Mouse (Mus musculus) forebrain, embryonic 11.5 days (tissue): ENCODE data around the gene Taf3. TPM values are rescaled to one million over a fixed set of nuclear protein-coding genes. Genes with fewer than 3 reads are reported as not detected.

Experiments used
- ATAC-seq: fragments of 200-750 bp; cut with Nextera tagmentation; replicated peaks from 2 replicates; pipeline ENCODE4 v1.8.0; 2017; ENCODE audit warnings: moderate TSS enrichment; ENCODE audit not compliant: low FRiP score
- DNase-seq: peaks from one replicate; pipeline ENCODE4 v3.0.0-alpha.2; 2017; ENCODE audit warnings: low spot score
- H3K27ac ChIP-seq: fragments of 300-500 bp; sonication (generic); 2 replicates; pipeline ENCODE4 v1.5.1; 2014; ENCODE audit warnings: low read depth, low read length
- H3K27me3 ChIP-seq: fragments of 300-500 bp; sonication (generic); 2 replicates; pipeline ENCODE4 v1.6.1; 2014; ENCODE audit warnings: mild to moderate bottlenecking, low read length, mixed read lengths; ENCODE audit not compliant: control insufficient read depth, insufficient read depth
- H3K36me3 ChIP-seq: fragments of 300-500 bp; sonication (generic); 2 replicates; pipeline ENCODE4 v1.6.1; 2014; ENCODE audit warnings: mild to moderate bottlenecking, low read length, moderate library complexity, mixed read lengths; ENCODE audit not compliant: control insufficient read depth, insufficient read depth
- H3K4me1 ChIP-seq: fragments of 300-500 bp; sonication (generic); replicated peaks from 2 replicates; pipeline ENCODE4 v1.6.1; 2014; ENCODE audit warnings: low read length, mixed read lengths; ENCODE audit not compliant: control insufficient read depth, insufficient read depth
- H3K4me2 ChIP-seq: fragments of 300-500 bp; sonication (generic); 2 replicates; pipeline ENCODE4 v1.6.1; 2014; ENCODE audit warnings: low read depth, mild to moderate bottlenecking, low read length, moderate library complexity, mixed read lengths; ENCODE audit not compliant: severe bottlenecking
- H3K4me3 ChIP-seq: fragments of 300-500 bp; sonication (generic); 2 replicates; pipeline ENCODE4 v1.5.1; 2014; ENCODE audit warnings: low read depth, low read length
- H3K9ac ChIP-seq: fragments of 300-500 bp; sonication (generic); 2 replicates; pipeline ENCODE4 v1.6.1; 2014; ENCODE audit warnings: low read length
- H3K9me3 ChIP-seq: fragments of 300-500 bp; sonication (generic); 2 replicates; pipeline ENCODE4 v1.6.1; 2016; ENCODE audit warnings: low read length, mixed read lengths; ENCODE audit not compliant: control insufficient read depth
- WGBS: fragments of 180-500 bp; shearing (Covaris S2); extraction: QIAGEN DNeasy Blood & Tissue Kit; methylation state at CpG from one replicate; pipeline ENCODE4 v1.1.7; 2014; 5-methylcytosine and 5-hydroxymethylcytosine counted together
- polyA plus RNA-seq: library from polyadenylated mRNA; unstranded; fragments of >200 nt; fragmentation: Nextera tagmentation; extraction: Ambion mirVana; gene quantifications from 2 replicates; pipeline ENCODE4 v1.2.1, GENCODE M21; 2014

The Taf3 gene
- polyA plus RNA-seq, 1 experiment from 2014 or later = 18.8 TPM

- Histone ChIP-seq H3K4me2 (peak overlapping the region; percentile 21; the same call in 1 of the 2 replicates), H3K9me3 (no peaks in the 10 kb centered on the region), H3K4me1 (peaks cover 7% of the 10 kb centered on the region; the same call in 1 of the 2 replicates), H3K36me3 (no peaks in the 10 kb centered on the region), H3K9ac (no peak overlapping the region; the same call in 1 of the 2 replicates), H3K27me3 (peaks cover 89% of the 10 kb centered on the region), H3K4me3 (peak overlapping the region; percentile 18), H3K27ac (no peak overlapping the region)
- WGBS = under 1% methylated on average over 31 of the region's 31 CpGs
- DNase-seq (peak; percentile 61), ATAC-seq (no peak)
Measured at GRCm38 (mm10) chr2:9876621-9877325, 171.6 kb downstream of the Taf3 start.

GRCm38 (mm10) chr2:9875676-9876357, 172.6 kb downstream of the Taf3 start:
- peak; percentile 40 for DNase-seq
- 6% methylated on average over 12 of the region's 12 CpGs for WGBS
- Histone ChIP-seq H3K27me3 (peaks cover 88% of the 10 kb centered on the region), H3K4me1 (peaks cover 7% of the 10 kb centered on the region; the same call in 1 of the 2 replicates), H3K9me3 (no peaks in the 10 kb centered on the region), H3K4me2 (no peak overlapping the region), H3K36me3 (no peaks in the 10 kb centered on the region), H3K4me3 (no peak overlapping the region), H3K9ac (no peak overlapping the region), H3K27ac (no peak overlapping the region)
- ATAC-seq = no peak

- Histone ChIP-seq H3K27me3 (peaks cover 85% of the 10 kb centered on the region), H3K4me2 (no peak overlapping the region), H3K4me1 (peaks cover 7% of the 10 kb centered on the region; the same call in 1 of the 2 replicates), H3K4me3 (no peak overlapping the region), H3K9ac (no peak overlapping the region), H3K36me3 (no peaks in the 10 kb centered on the region), H3K9me3 (no peaks in the 10 kb centered on the region), H3K27ac (no peak overlapping the region)
- ATAC-seq = no peak
- no peak for DNase-seq
- WGBS = 0% methylated on average over 4 of the region's 4 CpGs
Measured at GRCm38 (mm10) chr2:9875220-9875619, 173.2 kb downstream of the Taf3 start.

- WGBS = 2% methylated on average over 39 of the region's 39 CpGs
- H3K9me3 ChIP-seq = no peaks in the 10 kb centered on the region
- no peak overlapping the region for H3K9ac ChIP-seq
- H3K36me3 ChIP-seq = no peaks in the 10 kb centered on the region
- ATAC-seq (no peak), DNase-seq (no peak)
- H3K27ac ChIP-seq = no peak overlapping the region
- peaks cover 7% of the 10 kb centered on the region; the same call in 1 of the 2 replicates for H3K4me1 ChIP-seq
- peaks cover 81% of the 10 kb centered on the region for H3K27me3 ChIP-seq
- no peak overlapping the region for H3K4me3 ChIP-seq
- no peak overlapping the region for H3K4me2 ChIP-seq
Measured at GRCm38 (mm10) chr2:9874467-9875219, 173.8 kb downstream of the Taf3 start.

GRCm38 (mm10) chr2:9873757-9874156, 174.6 kb downstream of the Taf3 start:
- ATAC-seq (no peak), DNase-seq (no peak)
- Histone ChIP-seq H3K36me3 (no peaks in the 10 kb centered on the region), H3K4me3 (no peak overlapping the region), H3K9ac (no peak overlapping the region), H3K4me2 (no peak overlapping the region), H3K4me1 (peaks cover 4% of the 10 kb centered on the region; the same call in 1 of the 2 replicates), H3K27me3 (peaks cover 80% of the 10 kb centered on the region), H3K27ac (no peak overlapping the region), H3K9me3 (no peaks in the 10 kb centered on the region)
- WGBS = 4% methylated on average over 2 of the region's 2 CpGs

- Histone ChIP-seq H3K4me3 (no peak overlapping the region; the same call in 1 of the 2 replicates), H3K9me3 (no peaks in the 10 kb centered on the region), H3K4me1 (peaks cover 2% of the 10 kb centered on the region; the same call in 1 of the 2 replicates), H3K27me3 (peaks cover 71% of the 10 kb centered on the region), H3K36me3 (no peaks in the 10 kb centered on the region), H3K9ac (no peak overlapping the region), H3K27ac (no peak overlapping the region), H3K4me2 (peak overlapping the region; percentile 15; the same call in 1 of the 2 replicates)
- under 1% methylated on average over 12 of the region's 12 CpGs for WGBS
- peak; percentile 49 for ATAC-seq
- DNase-seq = no peak
Measured at GRCm38 (mm10) chr2:9872682-9873081, 175.7 kb downstream of the Taf3 start.

GRCm38 (mm10) chr2:9871798-9872197, 176.6 kb downstream of the Taf3 start:
- 5% methylated on average over 6 of the region's 6 CpGs for WGBS
- Histone ChIP-seq H3K9ac (no peak overlapping the region), H3K36me3 (no peaks in the 10 kb centered on the region), H3K4me1 (no peaks in the 10 kb centered on the region; the same call in 1 of the 2 replicates), H3K27me3 (peaks cover 64% of the 10 kb centered on the region), H3K4me3 (no peak overlapping the region), H3K4me2 (no peak overlapping the region), H3K9me3 (no peaks in the 10 kb centered on the region), H3K27ac (no peak overlapping the region)
- ATAC-seq = no peak
- no peak for DNase-seq

- Histone ChIP-seq H3K9ac (no peak overlapping the region), H3K36me3 (no peaks in the 10 kb centered on the region), H3K4me3 (no peak overlapping the region), H3K27me3 (peaks cover 61% of the 10 kb centered on the region), H3K9me3 (no peaks in the 10 kb centered on the region), H3K27ac (no peak overlapping the region), H3K4me2 (no peak overlapping the region), H3K4me1 (no peaks in the 10 kb centered on the region; the same call in 1 of the 2 replicates)
- 13% methylated on average over 4 of the region's 4 CpGs for WGBS
- no peak for DNase-seq
- ATAC-seq = no peak
Measured at GRCm38 (mm10) chr2:9871141-9871716, 177.2 kb downstream of the Taf3 start.
